Mouse (Mus musculus): Measurements from ENCODE around the gene Zcchc3. TPM values are rescaled to one million over a fixed set of nuclear protein-coding genes. Genes with fewer than 3 reads are reported as not detected.

Zcchc3 gene
- polyA plus RNA-seq, 1 experiment from 2014 or later = 41.0 TPM

GRCm38 (mm10) chr2:152384191-152384590 is 30.6 kb downstream of the Zcchc3 start:
- ATAC-seq (ENCODE audit: insufficient number of reproducible peaks, insufficient read depth, low FRiP score, low read depth) = no peak

GRCm38 (mm10) chr2:152376345-152376741 is 38.5 kb downstream of the Zcchc3 start, which contains the start of gene Nrsn2:
Gene Nrsn2 (minus strand): TSS chr2:152376638.
- Histone ChIP-seq H3K27ac (ENCODE audit: low read length) (no peak within 1 kb of the TSS), H3K4me1 (ENCODE audit: control insufficient read depth, insufficient read depth, low read length) (0 out of 2 replicates have a peak, but pooled peaks cover 9% of the 10 kb centered on the region), H3K9ac (replicated peaks; ENCODE audit: low read depth, low read length) (no peak within 1 kb of the TSS), H3K27me3 (ENCODE audit: control insufficient read depth, insufficient read depth, low read length) (no peaks in the 10 kb centered on the region), H3K36me3 (ENCODE audit: control insufficient read depth, insufficient read depth, low read length) (no peaks in the 10 kb centered on the region), H3K9me3 (ENCODE audit: control insufficient read depth, low read depth, low read length) (no peaks in the 10 kb centered on the region), H3K4me2 (replicated peaks; ENCODE audit: low read depth, low read length) (peak within 1 kb of the TSS; percentile 39), H3K4me3 (ENCODE audit: low read depth, low read length) (no peak within 1 kb of the TSS)
- peak; percentile 51; the same call in 1 of the 2 replicates for ATAC-seq (ENCODE audit: insufficient number of reproducible peaks, insufficient read depth, low FRiP score, low read depth)
- 4% methylated on average over 16 of the region's 16 CpGs for WGBS

More at GRCm38 (mm10) chr2:152384191-152384590, 30.6 kb downstream of the Zcchc3 start:
- H3K27me3 ChIP-seq (ENCODE audit: control insufficient read depth, insufficient read depth, low read length) = no peaks in the 10 kb centered on the region
- no peak overlapping the region for H3K4me2 ChIP-seq (replicated peaks; ENCODE audit: low read depth, low read length)
- WGBS = 84% methylated on average over 4 of the region's 4 CpGs
- H3K9ac ChIP-seq (replicated peaks; ENCODE audit: low read depth, low read length) = no peak overlapping the region
- H3K36me3 ChIP-seq (ENCODE audit: control insufficient read depth, insufficient read depth, low read length) = no peaks in the 10 kb centered on the region
- no peak overlapping the region for H3K27ac ChIP-seq (ENCODE audit: low read length)
- H3K4me1 ChIP-seq (ENCODE audit: control insufficient read depth, insufficient read depth, low read length) = no peaks in the 10 kb centered on the region
- no peak overlapping the region for H3K4me3 ChIP-seq (ENCODE audit: low read depth, low read length)
- no peaks in the 10 kb centered on the region for H3K9me3 ChIP-seq (ENCODE audit: control insufficient read depth, low read depth, low read length)

- Histone ChIP-seq H3K36me3 (ENCODE audit: control insufficient read depth, insufficient read depth, low read length) (no peaks in the 10 kb centered on the region), H3K4me2 (replicated peaks; ENCODE audit: low read depth, low read length) (peak overlapping the region; percentile 39), H3K4me3 (ENCODE audit: low read depth, low read length) (no peak overlapping the region), H3K27me3 (ENCODE audit: control insufficient read depth, insufficient read depth, low read length) (no peaks in the 10 kb centered on the region), H3K27ac (ENCODE audit: low read length) (no peak overlapping the region), H3K9me3 (ENCODE audit: control insufficient read depth, low read depth, low read length) (no peaks in the 10 kb centered on the region), H3K4me1 (ENCODE audit: control insufficient read depth, insufficient read depth, low read length) (0 out of 2 replicates have a peak, but pooled peaks cover 9% of the 10 kb centered on the region), H3K9ac (replicated peaks; ENCODE audit: low read depth, low read length) (no peak overlapping the region)
- ATAC-seq (ENCODE audit: insufficient number of reproducible peaks, insufficient read depth, low FRiP score, low read depth) = peak; percentile 61; the same call in 1 of the 2 replicates
- WGBS = 7% methylated on average over 21 of the region's 21 CpGs
These were observed 39.0 kb downstream of the Zcchc3 start for GRCm38 (mm10) chr2:152375652-152376344.

- H3K4me3 ChIP-seq (ENCODE audit: low read depth, low read length) = no peak overlapping the region
- H3K9me3 ChIP-seq (ENCODE audit: control insufficient read depth, low read depth, low read length) = no peaks in the 10 kb centered on the region
- no peaks in the 10 kb centered on the region for H3K36me3 ChIP-seq (ENCODE audit: control insufficient read depth, insufficient read depth, low read length)
- H3K27ac ChIP-seq (ENCODE audit: low read length) = no peak overlapping the region
- ATAC-seq (ENCODE audit: insufficient number of reproducible peaks, insufficient read depth, low FRiP score, low read depth) = no peak
- 75% methylated on average over 9 of the region's 9 CpGs for WGBS
- 0 out of 2 replicates have a peak, but pooled peaks cover 9% of the 10 kb centered on the region for H3K4me1 ChIP-seq (ENCODE audit: control insufficient read depth, insufficient read depth, low read length)
- H3K4me2 ChIP-seq (replicated peaks; ENCODE audit: low read depth, low read length) = no peak overlapping the region
- no peaks in the 10 kb centered on the region for H3K27me3 ChIP-seq (ENCODE audit: control insufficient read depth, insufficient read depth, low read length)
- H3K9ac ChIP-seq (replicated peaks; ENCODE audit: low read depth, low read length) = no peak overlapping the region
These were observed 41.3 kb downstream of the Zcchc3 start for GRCm38 (mm10) chr2:152373547-152373946.

GRCm38 (mm10) chr2:152372661-152373060 is 42.2 kb downstream of the Zcchc3 start:
- Histone ChIP-seq H3K9ac (replicated peaks; ENCODE audit: low read depth, low read length) (no peak overlapping the region), H3K4me1 (ENCODE audit: control insufficient read depth, insufficient read depth, low read length) (0 out of 2 replicates have a peak, but pooled peaks cover 9% of the 10 kb centered on the region), H3K9me3 (ENCODE audit: control insufficient read depth, low read depth, low read length) (no peaks in the 10 kb centered on the region), H3K4me3 (ENCODE audit: low read depth, low read length) (no peak overlapping the region), H3K27ac (ENCODE audit: low read length) (no peak overlapping the region), H3K4me2 (replicated peaks; ENCODE audit: low read depth, low read length) (no peak overlapping the region), H3K27me3 (ENCODE audit: control insufficient read depth, insufficient read depth, low read length) (no peaks in the 10 kb centered on the region), H3K36me3 (ENCODE audit: control insufficient read depth, insufficient read depth, low read length) (no peaks in the 10 kb centered on the region)
- 67% methylated on average over 4 of the region's 4 CpGs for WGBS
- ATAC-seq (ENCODE audit: insufficient number of reproducible peaks, insufficient read depth, low FRiP score, low read depth) = no peak

- no peak overlapping the region for H3K4me2 ChIP-seq (replicated peaks; ENCODE audit: low read depth, low read length)
- H3K27me3 ChIP-seq (ENCODE audit: control insufficient read depth, insufficient read depth, low read length) = no peaks in the 10 kb centered on the region
- 80% methylated on average over 7 of the region's 7 CpGs for WGBS
- 0 out of 2 replicates have a peak, but pooled peaks cover 9% of the 10 kb centered on the region for H3K4me1 ChIP-seq (ENCODE audit: control insufficient read depth, insufficient read depth, low read length)
- no peaks in the 10 kb centered on the region for H3K9me3 ChIP-seq (ENCODE audit: control insufficient read depth, low read depth, low read length)
- no peaks in the 10 kb centered on the region for H3K36me3 ChIP-seq (ENCODE audit: control insufficient read depth, insufficient read depth, low read length)
- no peak overlapping the region for H3K9ac ChIP-seq (replicated peaks; ENCODE audit: low read depth, low read length)
- ATAC-seq (ENCODE audit: insufficient number of reproducible peaks, insufficient read depth, low FRiP score, low read depth) = no peak
- no peak overlapping the region for H3K27ac ChIP-seq (ENCODE audit: low read length)
- H3K4me3 ChIP-seq (ENCODE audit: low read depth, low read length) = no peak overlapping the region
These were observed 42.7 kb downstream of the Zcchc3 start for GRCm38 (mm10) chr2:152372104-152372503.

- Histone ChIP-seq H3K4me1 (ENCODE audit: control insufficient read depth, insufficient read depth, low read length) (peaks cover 3% of the 10 kb centered on the region; the same call in 1 of the 2 replicates), H3K9me3 (ENCODE audit: control insufficient read depth, low read depth, low read length) (no peaks in the 10 kb centered on the region), H3K9ac (replicated peaks; ENCODE audit: low read depth, low read length) (no peak overlapping the region), H3K4me2 (replicated peaks; ENCODE audit: low read depth, low read length) (no peak overlapping the region), H3K27me3 (ENCODE audit: control insufficient read depth, insufficient read depth, low read length) (no peaks in the 10 kb centered on the region), H3K4me3 (ENCODE audit: low read depth, low read length) (no peak overlapping the region), H3K36me3 (ENCODE audit: control insufficient read depth, insufficient read depth, low read length) (no peaks in the 10 kb centered on the region), H3K27ac (ENCODE audit: low read length) (no peak overlapping the region)
- ATAC-seq (ENCODE audit: insufficient number of reproducible peaks, insufficient read depth, low FRiP score, low read depth) = no peak; the same call in 1 of the 2 replicates
- WGBS = 29% methylated on average over 14 of the region's 14 CpGs
These were observed 46.2 kb downstream of the Zcchc3 start for GRCm38 (mm10) chr2:152368532-152369140.

- no peak overlapping the region for H3K4me3 ChIP-seq (ENCODE audit: low read depth, low read length)
- H3K27me3 ChIP-seq (ENCODE audit: control insufficient read depth, insufficient read depth, low read length) = no peaks in the 10 kb centered on the region
- no peaks in the 10 kb centered on the region for H3K36me3 ChIP-seq (ENCODE audit: control insufficient read depth, insufficient read depth, low read length)
- WGBS = 71% methylated on average over 5 of the region's 5 CpGs
- H3K27ac ChIP-seq (ENCODE audit: low read length) = no peak overlapping the region
- H3K4me2 ChIP-seq (replicated peaks; ENCODE audit: low read depth, low read length) = no peak overlapping the region
- H3K9me3 ChIP-seq (ENCODE audit: control insufficient read depth, low read depth, low read length) = no peaks in the 10 kb centered on the region
- H3K4me1 ChIP-seq (ENCODE audit: control insufficient read depth, insufficient read depth, low read length) = peaks cover 4% of the 10 kb centered on the region; the same call in 1 of the 2 replicates
- H3K9ac ChIP-seq (replicated peaks; ENCODE audit: low read depth, low read length) = no peak overlapping the region
- ATAC-seq (ENCODE audit: insufficient number of reproducible peaks, insufficient read depth, low FRiP score, low read depth) = no peak
These were observed 46.9 kb downstream of the Zcchc3 start for GRCm38 (mm10) chr2:152367917-152368316.
